Mouse (Mus musculus) myocyte (in vitro differentiated cells): ENCODE measurements around the gene Sh3glb1.
"Not testable (repeated sequence)": the region's sequence is repeated elsewhere in the genome, so short reads cannot be mapped to it uniquely, and the experiment has no call there.

ENCODE experiments used
- MAX ChIP-seq: IDR thresholded peaks from one replicate; pipeline ENCODE4 v1.6.1; 2011; ENCODE audit warnings: low read depth, mild to moderate bottlenecking, control low read depth
- POLR2A ChIP-seq: IDR thresholded peaks from one replicate; pipeline ENCODE4 v1.6.1; 2011; ENCODE audit warnings: low read depth, mild to moderate bottlenecking, control low read depth, moderate library complexity; ENCODE audit not compliant: insufficient read length

DNA sequence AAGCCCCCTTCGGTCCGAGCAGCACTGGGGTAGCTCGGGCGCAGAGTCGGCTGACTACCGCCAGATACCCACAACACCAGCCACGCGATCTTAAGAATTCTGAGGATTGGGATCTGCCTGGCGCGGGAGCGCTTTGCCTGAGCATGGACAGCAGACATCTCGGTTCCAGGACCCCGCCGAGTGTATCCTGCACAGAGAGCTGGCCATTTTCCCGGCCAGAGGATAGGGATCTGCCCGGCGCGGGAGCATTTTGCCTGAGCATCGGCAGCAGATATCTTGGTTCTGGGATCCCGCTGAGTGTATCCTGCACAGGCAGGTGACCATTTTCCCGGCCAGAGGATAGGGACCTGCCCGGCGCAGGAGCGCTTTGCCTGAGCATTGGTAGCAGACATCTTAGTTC is 18.3 kb upstream of the Sh3glb1 start:
- TF ChIP-seq POLR2A, MAX: not testable (repeated sequence)
